Mouse (Mus musculus) Muller cell, postnatal 12 days (primary cell): Measurements from ENCODE around the gene Zscan21.

Source experiments
- DNase-seq: peaks from one replicate; pipeline ENCODE4 v3.0.0-alpha.2; 2015; ENCODE audit errors: inconsistent ontology term

Gene Zscan21

DNA sequence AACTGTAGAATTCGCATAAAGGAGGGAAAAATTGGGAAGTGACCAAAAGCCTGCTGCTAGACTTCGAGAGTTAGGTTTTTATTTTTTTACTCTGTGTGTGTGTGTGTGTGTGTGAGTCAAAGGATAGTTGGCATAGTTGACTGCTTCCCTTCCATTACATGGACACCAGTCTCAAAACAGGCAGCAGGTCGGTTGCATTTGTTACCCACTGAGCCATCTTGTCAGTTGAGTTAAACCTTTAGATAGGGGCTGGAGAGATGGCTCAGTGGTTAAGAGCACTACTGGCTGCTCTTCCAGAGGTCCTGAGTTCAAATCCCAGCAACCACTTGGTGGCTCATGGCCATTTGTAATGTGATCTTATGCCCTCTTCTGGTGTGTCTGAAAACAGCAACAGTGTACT is 1.3 kb downstream of the Zscan21 start:
- no peak for DNase-seq

DNA sequence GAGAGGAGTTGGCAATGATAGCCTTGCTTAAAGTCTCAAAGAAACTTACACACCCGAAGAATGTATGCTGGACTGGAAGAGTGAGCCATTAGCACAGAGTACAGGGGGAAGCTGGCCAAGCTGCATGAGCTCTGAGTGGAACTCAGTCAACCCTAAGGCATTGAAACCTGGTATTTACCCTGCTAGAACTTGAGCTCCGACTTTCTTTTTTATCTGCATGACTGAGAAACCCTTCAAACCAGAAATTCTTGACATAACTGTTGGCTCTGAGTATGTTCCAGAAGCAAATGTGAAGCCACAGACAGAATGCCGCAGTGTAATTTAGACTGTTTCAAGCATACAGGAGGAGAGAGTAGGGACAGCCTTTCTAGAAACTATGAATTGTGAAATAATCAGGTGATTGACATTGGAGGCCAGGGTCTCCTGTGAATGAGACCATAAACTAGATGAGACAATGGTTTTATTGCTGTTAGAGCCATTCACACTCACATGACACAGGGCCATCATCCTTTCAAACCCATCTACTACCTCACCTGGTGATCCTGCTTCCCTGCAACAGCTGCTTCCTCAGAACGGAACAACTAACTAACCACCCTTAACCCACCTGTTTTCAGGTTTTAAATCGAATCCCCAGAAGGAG is 15.8 kb downstream of the Zscan21 start:
- DNase-seq = peak; percentile 61

DNA sequence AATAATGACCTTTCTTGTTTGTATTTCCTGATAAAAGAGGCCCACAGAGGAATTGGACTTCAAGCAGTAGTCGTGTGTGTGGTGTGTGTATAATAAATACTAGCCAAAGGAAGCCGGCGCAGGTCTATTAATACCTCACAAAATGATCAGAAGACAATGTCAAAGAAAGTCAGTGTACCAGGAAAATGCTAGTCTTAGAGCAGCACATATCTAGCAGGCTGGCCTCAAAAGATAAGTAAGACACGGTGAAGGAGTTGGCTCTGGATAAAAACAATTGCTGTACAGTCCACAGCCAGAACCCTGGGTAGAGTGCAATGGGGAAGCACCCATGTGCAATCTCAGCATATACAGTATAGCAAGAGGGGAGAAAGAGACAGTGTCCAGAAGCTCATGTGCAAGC is 20.6 kb downstream of the Zscan21 start:
- no peak for DNase-seq

- peak; percentile 29 for DNase-seq
Observed at GRCm38 (mm10) chr5:138137935-138138549, 21.3 kb downstream of the Zscan21 start.

GRCm38 (mm10) chr5:138138585-138138984 is 21.9 kb downstream of the Zscan21 start:
- no peak for DNase-seq

GRCm38 (mm10) chr5:138154390-138154789 is 37.7 kb downstream of the Zscan21 start:
- DNase-seq = no peak

- peak; percentile 95 for DNase-seq
Observed at GRCm38 (mm10) chr5:138155443-138155976, 38.8 kb downstream of the Zscan21 start, which contains the start of gene Zfp113. TSS of gene Zfp113 (minus strand) at chr5:138155744.

- no peak for DNase-seq
Observed at GRCm38 (mm10) chr5:138160224-138160762, 43.6 kb downstream of the Zscan21 start.

DNA sequence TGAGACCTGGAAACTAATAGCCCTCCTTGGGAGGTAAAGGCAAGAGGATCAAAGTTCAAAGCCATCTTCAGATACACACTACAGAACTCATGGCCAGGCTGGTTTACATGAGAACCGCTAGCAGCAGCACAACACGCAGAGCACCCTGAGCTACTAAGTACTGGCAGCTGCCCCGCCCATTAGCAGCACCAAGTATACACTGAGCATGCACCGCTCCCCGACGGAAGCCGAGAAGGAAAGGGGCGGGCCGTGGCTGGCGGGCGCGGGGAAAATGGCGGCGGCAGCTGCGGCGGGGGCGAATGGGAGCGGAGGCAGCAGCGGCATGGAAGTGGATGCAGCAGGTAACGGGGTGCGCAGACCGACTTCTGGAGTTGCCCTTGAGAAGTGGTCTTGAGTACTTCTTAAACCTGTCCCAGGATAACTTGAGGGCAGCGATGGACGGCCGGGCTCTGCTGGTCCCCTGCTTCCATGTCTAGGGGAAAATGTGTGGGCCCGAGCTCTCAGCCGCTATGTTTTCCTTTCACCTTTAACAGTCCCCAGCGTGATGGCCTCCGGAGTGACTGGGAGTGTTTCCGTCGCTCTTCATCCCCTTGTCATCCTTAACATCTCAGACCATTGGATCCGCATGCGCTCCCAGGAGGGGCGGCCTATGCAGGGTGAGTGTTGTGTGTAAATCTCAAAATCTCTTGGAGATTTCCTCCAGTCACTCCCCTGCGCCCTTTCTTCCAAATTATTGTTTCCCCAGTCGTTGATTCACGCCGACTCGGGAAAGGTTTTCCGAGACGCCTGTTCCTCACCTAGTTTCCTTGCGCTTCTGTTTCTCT is 44.4 kb downstream of the Zscan21 start, which contains the start of gene Cops6:
Cops6 (plus strand) TSS at position 230 of the 824 bp plus-strand sequence.
- DNase-seq = peak; percentile 91

GRCm38 (mm10) chr5:138163046-138163445 is 46.3 kb downstream of the Zscan21 start:
- DNase-seq = no peak

- DNase-seq = no peak
Observed at GRCm38 (mm10) chr5:138163610-138164009, 46.9 kb downstream of the Zscan21 start.

- DNase-seq = no peak
Observed at GRCm38 (mm10) chr5:138165594-138165993, 48.9 kb downstream of the Zscan21 start.

- DNase-seq = peak; percentile 98
Observed at GRCm38 (mm10) chr5:138170936-138171561, 54.3 kb downstream of the Zscan21 start.

DNA sequence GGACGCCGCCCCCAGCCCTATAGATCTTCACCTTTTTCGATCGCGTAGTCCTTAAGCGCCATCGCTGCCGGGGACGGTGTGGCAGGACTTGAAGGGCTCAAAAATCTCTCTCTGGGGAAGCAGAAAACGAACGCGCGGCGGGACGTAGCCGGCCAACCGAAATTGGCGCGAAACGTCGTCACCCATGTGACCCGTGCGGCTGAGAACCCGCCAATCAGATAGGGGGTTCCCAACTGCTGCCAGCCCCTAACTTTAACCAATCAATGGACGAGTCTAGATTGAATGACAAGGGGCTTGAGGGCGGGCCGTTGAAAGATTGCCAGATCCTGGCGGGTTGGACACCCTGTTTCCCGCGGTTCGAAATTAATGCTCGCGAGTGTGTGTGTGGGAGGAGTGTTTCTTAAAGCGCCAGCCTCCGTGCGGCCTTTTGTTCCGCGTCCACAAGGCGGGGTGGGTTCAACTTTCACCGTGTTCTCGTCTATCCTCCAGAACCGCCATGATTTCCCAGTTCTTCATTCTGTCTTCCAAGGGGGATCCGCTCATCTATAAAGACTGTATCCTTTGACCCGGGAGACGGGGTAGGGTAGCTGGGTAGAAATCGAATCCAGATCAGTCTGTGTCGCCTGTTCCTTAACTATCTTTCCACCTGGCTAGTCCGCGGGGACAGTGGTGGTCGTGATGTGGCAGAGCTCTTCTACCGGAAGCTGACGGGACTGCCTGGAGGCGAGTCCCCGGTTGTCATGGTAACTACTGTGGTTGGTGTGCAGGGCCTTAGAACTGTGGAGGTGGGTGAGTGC is 55.2 kb downstream of the Zscan21 start, which contains the start of the genes Ap4m1 and Mcm7:
Ap4m1 (plus strand) TSS at position 308 of the 797 bp plus-strand sequence.
Mcm7 (minus strand) TSS at position 728 of the 797 bp plus-strand sequence.
- peak; percentile 98 for DNase-seq

DNA sequence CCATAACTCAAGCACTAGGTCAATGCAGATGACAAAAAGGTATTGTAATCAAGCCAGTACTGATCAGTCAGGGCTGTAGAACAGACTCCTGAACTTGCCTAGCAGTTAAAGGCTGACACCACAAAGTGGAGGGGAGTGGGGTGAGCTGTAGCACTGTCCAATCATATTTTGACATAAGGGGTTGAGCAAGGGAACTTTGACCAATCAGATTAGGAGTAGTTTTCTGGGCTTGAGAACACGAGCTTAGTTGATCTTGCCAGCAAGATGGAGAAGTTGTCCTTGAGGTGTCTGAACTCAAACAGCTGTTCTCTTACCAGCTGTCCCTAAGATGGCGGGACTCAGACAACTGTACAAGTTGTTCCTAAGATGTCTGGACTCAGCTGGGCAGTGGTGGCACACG is 56.5 kb downstream of the Zscan21 start:
- DNase-seq = no peak
